8 mouse cellular contexts compared by ENCODE assay signal in the genomic region with DNA sequence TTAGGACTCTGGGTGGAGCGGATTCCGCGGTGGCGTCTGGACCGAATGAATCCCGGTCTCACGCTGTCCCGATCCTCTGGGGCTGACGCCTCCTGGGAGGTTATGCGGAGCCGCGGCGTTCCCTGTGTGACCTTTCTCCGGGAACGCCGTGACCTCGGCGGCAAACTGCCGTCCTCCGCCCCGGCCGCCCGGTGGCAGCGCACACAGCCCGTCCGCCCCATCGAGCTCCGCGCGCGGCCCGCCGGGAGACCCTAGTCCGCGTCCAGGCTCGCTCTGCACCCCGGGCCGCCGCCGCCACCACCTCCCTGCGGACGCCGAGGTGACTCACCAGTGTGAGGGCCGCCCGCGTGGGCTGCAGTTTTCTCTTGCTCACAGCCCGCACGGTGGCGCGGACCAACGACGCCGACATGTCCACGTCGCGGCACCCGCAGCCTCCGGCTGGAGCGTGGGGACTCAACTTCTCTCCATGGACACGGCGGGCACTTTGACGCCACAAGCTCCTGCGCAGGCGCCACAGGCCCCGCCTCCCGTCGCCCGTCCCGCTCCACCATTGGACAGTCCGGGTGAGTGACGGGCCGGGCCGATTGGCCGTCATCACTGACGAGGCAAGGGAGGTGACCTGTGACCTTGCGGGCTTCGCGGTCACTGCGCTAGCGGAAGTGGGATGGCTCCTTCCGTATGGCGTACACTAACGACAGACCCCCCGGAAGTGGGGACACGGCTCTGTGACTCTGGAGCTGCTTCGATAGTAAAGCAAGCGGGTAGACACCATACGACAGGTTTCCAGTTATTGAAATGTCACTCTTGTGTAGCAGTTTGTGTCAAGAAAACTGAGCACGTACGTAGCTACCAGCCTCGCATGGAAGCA. TPM values are rescaled to one million over a fixed set of nuclear protein-coding genes. Genes with fewer than 3 reads are reported as not detected.
DNase-seq lines count a peak whose midpoint lies in the region; ATAC-seq and TF ChIP-seq lines count a peak whose summit lies in the region.

A gene (minus strand): TSS at position 515 of the 868 bp plus-strand sequence.

- DNase-seq in 3134 (ENCODE audit: extremely low read depth, insufficient read length, low spot score), result peak; percentile 99
- DNase-seq in adrenal gland, postnatal 36 days, result peak; percentile 99
- peak; percentile 99 to 100 for DNase-seq in heart, adult 2 months
- DNase-seq in kidney, adult 8-10 months, result peak; percentile 99
- peak; percentile 99 to 100 for DNase-seq in spleen, postnatal 10 days (ENCODE audit: low spot score in 2 of 2)

- intact Hi-C loops in heart, adult 2 months (cut with DNase I), result loop anchor here (2.0 kb wide), 1 partner anchor 53 kb away; a partner anchor contains a TSS

- no peaks in the 10 kb centered on the region for H3K9me3 ChIP-seq in embryonic facial prominence, embryonic 13.5 days
- no peaks in the 10 kb centered on the region for H3K9me3 ChIP-seq in limb, embryonic 13.5 days
- H3K9me3 ChIP-seq in midbrain, embryonic 16.5 days (replicated peaks; ENCODE audit: control insufficient read depth, low read length, poor library complexity, severe bottlenecking), result no peaks in the 10 kb centered on the region

- H3K27ac ChIP-seq in embryonic facial prominence, embryonic 13.5 days, result peak within 1 kb of the TSS; percentile 97
- H3K27ac ChIP-seq in heart, adult 2 months, result peak within 1 kb of the TSS; percentile 100
- peak within 1 kb of the TSS; percentile 98 for H3K27ac ChIP-seq in limb, embryonic 13.5 days
- peak within 1 kb of the TSS; percentile 96 for H3K27ac ChIP-seq in midbrain, embryonic 16.5 days (ENCODE audit: low read length)

- peak; percentile 99 for ATAC-seq in embryonic facial prominence, embryonic 13.5 days (ENCODE audit: insufficient number of reproducible peaks, insufficient read depth, low FRiP score, low TSS enrichment, low read depth)
- ATAC-seq in limb, embryonic 13.5 days (ENCODE audit: low FRiP score, low read depth), result peak; percentile 96
- peak; percentile 98 for ATAC-seq in midbrain, embryonic 16.5 days

- peak; percentile 83 for TF ChIP-seq POLR2A in heart, adult 2 months (IDR thresholded peaks at IDR 0.05; ENCODE audit: insufficient read depth, low read depth, low read length)

- H3K4me2 ChIP-seq in embryonic facial prominence, embryonic 13.5 days, result peak within 1 kb of the TSS; percentile 69
- peak within 1 kb of the TSS; percentile 80 for H3K4me2 ChIP-seq in limb, embryonic 13.5 days (replicated peaks)
- H3K4me2 ChIP-seq in midbrain, embryonic 16.5 days (ENCODE audit: low read length), result peak within 1 kb of the TSS; percentile 85

- no peaks in the 10 kb centered on the region for H3K27me3 ChIP-seq in embryonic facial prominence, embryonic 13.5 days
- no peaks in the 10 kb centered on the region for H3K27me3 ChIP-seq in heart, adult 2 months (ENCODE audit: control insufficient read depth, insufficient read depth, low read length)
- H3K27me3 ChIP-seq in limb, embryonic 13.5 days, result no peaks in the 10 kb centered on the region
- no peaks in the 10 kb centered on the region for H3K27me3 ChIP-seq in midbrain, embryonic 16.5 days (ENCODE audit: control insufficient read depth, insufficient read depth, low read depth, low read length)

- peak within 1 kb of the TSS; percentile 72 for H3K4me3 ChIP-seq in embryonic facial prominence, embryonic 13.5 days
- peak within 1 kb of the TSS; percentile 69 for H3K4me3 ChIP-seq in heart, adult 2 months
- H3K4me3 ChIP-seq in limb, embryonic 13.5 days, result peak within 1 kb of the TSS; percentile 86
- peak within 1 kb of the TSS; percentile 88 for H3K4me3 ChIP-seq in midbrain, embryonic 16.5 days (ENCODE audit: low read depth, low read length)

- WGBS in embryonic facial prominence, embryonic 13.5 days, result under 1% methylated on average over 91 of the region's 91 CpGs
- WGBS in heart, adult 2 months, result under 1% methylated on average over 91 of the region's 91 CpGs
- WGBS in limb, embryonic 13.5 days, result under 1% methylated on average over 91 of the region's 91 CpGs
- WGBS in midbrain, embryonic 16.5 days, result under 1% methylated on average over 84 of the region's 91 CpGs

- H3K79me2 ChIP-seq in heart, adult 2 months (replicated peaks; ENCODE audit: control insufficient read depth, insufficient read depth, low read length), result peaks cover 8% of the 10 kb centered on the region

- peak within 1 kb of the TSS; percentile 87 for H3K9ac ChIP-seq in embryonic facial prominence, embryonic 13.5 days
- H3K9ac ChIP-seq in heart, adult 2 months (ENCODE audit: low read depth, low read length), result peak within 1 kb of the TSS; percentile 89
- H3K9ac ChIP-seq in limb, embryonic 13.5 days, result peak within 1 kb of the TSS; percentile 90
- peak within 1 kb of the TSS; percentile 81 for H3K9ac ChIP-seq in midbrain, embryonic 16.5 days (ENCODE audit: low read depth, low read length)

- peak; percentile 37 for TF ChIP-seq CTCF in heart, adult 2 months (IDR thresholded peaks at IDR 0.05)

- peaks cover 42% of the 10 kb centered on the region for H3K4me1 ChIP-seq in embryonic facial prominence, embryonic 13.5 days
- H3K4me1 ChIP-seq in heart, adult 2 months (ENCODE audit: control insufficient read depth, insufficient read depth, low read length), result peaks cover 23% of the 10 kb centered on the region
- H3K4me1 ChIP-seq in limb, embryonic 13.5 days, result peaks cover 43% of the 10 kb centered on the region
- H3K4me1 ChIP-seq in midbrain, embryonic 16.5 days (ENCODE audit: control insufficient read depth, insufficient read depth, low read length), result peaks cover 32% of the 10 kb centered on the region

- TF ChIP-seq EP300 in heart, adult 2 months (IDR thresholded peaks at IDR 0.05; ENCODE audit: insufficient read depth, low read depth, low read length), result peak; percentile 81; the same call in 1 of the 2 replicates

- H3K36me3 ChIP-seq in embryonic facial prominence, embryonic 13.5 days, result peaks cover 29% of the 10 kb centered on the region
- H3K36me3 ChIP-seq in heart, adult 2 months (ENCODE audit: control insufficient read depth, insufficient read depth, low read length), result peaks cover 24% of the 10 kb centered on the region
- H3K36me3 ChIP-seq in limb, embryonic 13.5 days, result peaks cover 21% of the 10 kb centered on the region
- peaks cover 4% of the 10 kb centered on the region for H3K36me3 ChIP-seq in midbrain, embryonic 16.5 days (ENCODE audit: control insufficient read depth, insufficient read depth, low read length)

RNA-seq across cellular contexts. Expression of the gene that starts here (rescaled TPM):
- 100 to 1,000 TPM in 1 of 2 experiments, 10 to 100 TPM in 1; 97.6 to 107 TPM for total RNA-seq in adrenal gland, postnatal 36 days (2021)
- 115 and 116 TPM in 2 replicates for polyA plus RNA-seq in embryonic facial prominence, embryonic 13.5 days (2015; fragmentation: Nextera tagmentation; extraction: Ambion mirVana)
- 100 to 1,000 TPM; 233 to 239 TPM for total RNA-seq in heart, adult 2 months (2021)
- polyA plus RNA-seq in heart, adult 2 months (2012; rRNA removed), result 326 and 509 TPM in 2 replicates
- 111 and 116 TPM in 2 replicates for polyA plus RNA-seq in limb, embryonic 13.5 days (2015; fragmentation: Nextera tagmentation; extraction: Ambion mirVana)
- 164 and 165 TPM in 2 replicates for polyA plus RNA-seq in midbrain, embryonic 16.5 days (2015; fragmentation: Nextera tagmentation; extraction: Ambion mirVana)

Comparison
In these comparisons a context has a peak if more than half of its experiments do, and no peak if none do; other contexts are left out.
1. Peak in every context shown above with its lines: DNase-seq, ATAC-seq, H3K4me3 ChIP-seq and H3K27ac ChIP-seq.